Mouse (Mus musculus): ENCODE data around the gene Nradd. TPM values are rescaled to one million over a fixed set of nuclear protein-coding genes. Genes with fewer than 3 reads are reported as not detected.

Nradd gene
- polyA plus RNA-seq, 2 experiments, result 0.67 to 1.5 TPM

DNA sequence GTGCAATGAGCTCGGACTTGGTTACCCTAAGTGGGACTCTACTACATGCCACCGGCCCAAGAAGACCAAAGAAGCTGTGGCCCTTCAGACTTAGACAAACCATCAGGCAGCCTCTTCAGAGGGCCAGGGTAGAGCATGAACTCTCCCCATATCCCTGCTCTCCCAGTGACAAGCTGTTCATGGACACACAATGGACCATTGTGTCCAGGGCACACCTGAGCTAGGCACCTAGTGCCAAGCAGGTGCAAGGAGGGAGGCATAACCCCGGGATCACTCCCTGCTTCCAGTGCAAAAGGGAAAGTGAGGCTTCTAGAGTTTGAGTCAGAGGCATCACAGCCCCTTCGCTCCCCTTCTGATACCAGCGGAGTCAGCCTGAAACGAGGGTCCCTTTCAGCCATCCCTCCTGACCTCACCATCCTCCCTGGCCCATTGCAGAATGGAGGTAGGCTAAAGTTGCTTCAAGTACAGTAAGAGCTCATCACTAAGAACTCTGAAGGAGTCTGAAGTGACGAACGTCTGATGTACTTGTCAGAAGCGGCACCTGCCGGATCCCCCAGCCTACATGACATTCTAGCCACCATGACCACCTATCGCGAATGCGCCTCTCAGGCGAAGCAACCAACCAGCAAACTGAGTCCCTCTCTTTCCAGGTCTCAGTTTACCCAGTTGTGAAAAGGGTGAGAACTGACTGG is 28.9 kb upstream of the Nradd start:
- H3K27ac ChIP-seq, result no peak overlapping the region
- no peaks in the 10 kb centered on the region for H3K36me3 ChIP-seq (replicated peaks; ENCODE audit: control insufficient read depth, insufficient read depth, low read depth)
- peak overlapping the region; percentile 62 to 82 for H3K4me3 ChIP-seq (ENCODE audit: insufficient read depth in 1 of 2, low read depth in 2 of 2, low read length in 2 of 2)
- DNase-seq (ENCODE audit: low read depth in 3 of 3, low spot score in 3 of 3) (no peak), ATAC-seq (ENCODE audit: insufficient read depth) (no peak)
- H3K27me3 ChIP-seq (ENCODE audit: control insufficient read depth, insufficient read depth, low read length), result peaks cover 19% of the 10 kb centered on the region
- no peaks in the 10 kb centered on the region for H3K9me3 ChIP-seq (ENCODE audit: control insufficient read depth, low read length)
- H3K4me2 ChIP-seq (ENCODE audit: low read depth), result peak overlapping the region; percentile 90
- TF ChIP-seq CTCF (IDR thresholded peaks at IDR 0.05; ENCODE audit: low read depth), result no peak
- no peak for TF ChIP-seq EP300 (IDR thresholded peaks at IDR 0.05; ENCODE audit: low read depth)
- WGBS (ENCODE audit: insufficient replicate concordance), result 8% methylated on average over 14 of the region's 14 CpGs
- peak overlapping the region; percentile 69 for H3K9ac ChIP-seq (replicated peaks)
- H3K4me1 ChIP-seq (replicated peaks; ENCODE audit: control insufficient read depth in 2 of 2, insufficient read depth in 2 of 2, low read length in 1 of 2), result peaks cover 25 to 34% of the 10 kb centered on the region in 2 experiments

DNA sequence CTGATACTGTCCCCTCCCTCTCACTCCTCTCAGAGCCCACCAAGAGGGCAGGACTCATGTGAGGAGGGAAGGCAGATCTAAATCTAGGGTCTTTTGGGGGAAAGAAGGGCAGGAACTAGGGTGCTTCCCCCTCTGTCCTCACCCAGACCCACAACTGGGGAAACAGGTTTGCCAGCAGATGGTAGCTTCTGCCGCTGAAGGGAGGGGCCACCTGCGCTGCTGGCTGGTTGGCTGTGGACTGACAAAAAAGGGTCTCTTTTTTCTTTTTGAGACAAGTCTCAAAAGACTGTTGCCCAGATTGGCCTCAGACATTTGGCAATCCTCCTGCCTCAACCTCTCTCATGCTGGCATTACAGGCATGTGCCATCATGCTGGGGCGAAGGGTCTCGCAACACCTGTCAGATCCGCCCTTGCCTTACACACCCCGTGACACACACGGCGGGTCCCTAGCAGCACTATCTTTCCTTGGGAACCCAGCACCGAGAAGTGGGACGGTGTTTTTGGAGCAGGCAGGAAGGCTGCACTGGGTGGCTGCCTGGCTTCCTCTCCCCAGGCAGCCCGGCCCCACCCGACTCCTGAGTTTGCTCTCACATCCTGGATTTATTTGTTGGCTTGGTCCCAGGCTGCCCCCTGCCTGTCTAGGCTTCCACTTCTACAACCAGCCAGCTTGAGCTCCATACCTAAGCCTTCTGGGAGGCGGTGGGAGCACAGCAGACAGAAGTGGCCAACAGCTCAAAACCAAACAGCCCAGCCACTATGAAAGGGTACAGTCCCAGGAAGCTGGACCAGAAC is 27.9 kb upstream of the Nradd start:
- ATAC-seq (ENCODE audit: insufficient read depth), result no peak
- peak overlapping the region; percentile 2 to 62; a peak in 2 of 4 replicates for H3K4me3 ChIP-seq (ENCODE audit: insufficient read depth in 1 of 2, low read depth in 2 of 2, low read length in 2 of 2)
- WGBS (ENCODE audit: insufficient replicate concordance), result 16% methylated on average over 13 of the region's 13 CpGs
- H3K4me1 ChIP-seq (replicated peaks; ENCODE audit: control insufficient read depth in 2 of 2, insufficient read depth in 2 of 2, low read length in 1 of 2), result peaks cover 21 to 28% of the 10 kb centered on the region in 2 experiments
- H3K36me3 ChIP-seq (replicated peaks; ENCODE audit: control insufficient read depth, insufficient read depth, low read depth), result no peaks in the 10 kb centered on the region
- peak; percentile 51; the same call in 1 of the 2 replicates for TF ChIP-seq CTCF (IDR thresholded peaks at IDR 0.05; ENCODE audit: low read depth)
- TF ChIP-seq EP300 (IDR thresholded peaks at IDR 0.05; ENCODE audit: low read depth), result no peak
- no peak overlapping the region for H3K27ac ChIP-seq
- H3K27me3 ChIP-seq (ENCODE audit: control insufficient read depth, insufficient read depth, low read length), result peaks cover 19% of the 10 kb centered on the region
- peak overlapping the region; percentile 90 for H3K4me2 ChIP-seq (ENCODE audit: low read depth)
- H3K9ac ChIP-seq (replicated peaks), result no peak overlapping the region
- no peak for DNase-seq (ENCODE audit: low read depth in 3 of 3, low spot score in 3 of 3)
- H3K9me3 ChIP-seq (ENCODE audit: control insufficient read depth, low read length), result no peaks in the 10 kb centered on the region

DNA sequence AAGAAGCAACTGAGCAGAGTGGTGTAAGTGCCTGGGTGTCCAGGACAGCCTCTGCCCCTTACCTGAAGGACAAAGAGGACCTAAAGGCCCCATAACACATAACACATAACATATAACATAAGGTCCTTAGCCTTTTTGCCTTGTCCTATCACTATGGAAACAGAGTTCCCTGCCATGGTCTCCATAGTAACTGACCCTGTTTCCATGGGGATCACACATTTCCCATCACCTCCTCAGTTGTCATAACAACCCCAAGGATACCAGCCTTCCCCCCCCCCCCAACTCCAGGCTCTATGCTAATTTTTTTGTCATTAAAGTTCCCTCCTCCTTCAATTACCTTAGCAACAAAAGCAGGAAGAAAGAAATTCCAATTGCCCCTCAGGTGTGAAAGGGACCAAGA is 25.5 kb upstream of the Nradd start:
- Histone ChIP-seq H3K4me1 (replicated peaks; ENCODE audit: control insufficient read depth in 2 of 2, insufficient read depth in 2 of 2, low read length in 1 of 2) (peaks cover 8 to 24% of the 10 kb centered on the region in 2 experiments), H3K9me3 (ENCODE audit: control insufficient read depth, low read length) (no peaks in the 10 kb centered on the region)
- ATAC-seq (ENCODE audit: insufficient read depth), result no peak

DNA sequence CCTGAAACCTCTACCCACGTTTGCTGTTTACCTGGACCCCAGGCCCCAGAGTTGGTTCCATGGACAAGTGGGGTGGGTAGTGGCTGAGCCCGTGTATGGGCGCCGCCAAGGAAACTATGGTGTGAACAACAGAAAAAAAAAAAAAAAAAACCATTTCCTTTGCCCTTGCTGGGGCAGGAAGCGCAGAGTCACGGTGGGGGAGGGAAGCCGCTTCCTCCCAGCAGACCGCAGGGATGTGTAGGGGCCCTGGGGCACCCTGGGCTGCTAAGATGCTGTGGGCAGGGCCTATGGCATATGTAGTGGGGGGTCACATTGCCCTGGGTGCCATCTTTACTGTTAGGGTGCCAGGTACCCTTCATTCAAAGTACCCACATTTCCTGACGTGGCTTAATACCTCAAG is 21.0 kb upstream of the Nradd start:
- Histone ChIP-seq H3K27me3 (ENCODE audit: control insufficient read depth, insufficient read depth, low read length) (no peaks in the 10 kb centered on the region), H3K4me3 (ENCODE audit: insufficient read depth in 1 of 2, low read depth in 2 of 2, low read length in 2 of 2) (0 out of 4 replicates have a peak overlapping the region, but pooled peaks of 1 of the 2 experiments have one; percentile 6), H3K4me2 (ENCODE audit: low read depth) (no peak overlapping the region; the same call in 1 of the 2 replicates), H3K36me3 (replicated peaks; ENCODE audit: control insufficient read depth, insufficient read depth, low read depth) (no peaks in the 10 kb centered on the region), H3K9ac (replicated peaks) (no peak overlapping the region), H3K27ac (no peak overlapping the region), H3K9me3 (ENCODE audit: control insufficient read depth, low read length) (no peaks in the 10 kb centered on the region), H3K4me1 (replicated peaks; ENCODE audit: control insufficient read depth in 2 of 2, insufficient read depth in 2 of 2, low read length in 1 of 2) (peaks cover 0 to 7% of the 10 kb centered on the region in 2 experiments; a peak in 2 of 4 replicates)
- 16% methylated on average over 9 of the region's 9 CpGs for WGBS (ENCODE audit: insufficient replicate concordance)
- ATAC-seq (ENCODE audit: insufficient read depth) (0 out of 2 replicates have a peak, but pooled peaks have one; percentile 42), DNase-seq (ENCODE audit: low read depth in 3 of 3, low spot score in 3 of 3) (no peak)
- TF ChIP-seq EP300 (IDR thresholded peaks at IDR 0.05; ENCODE audit: low read depth) (no peak), CTCF (IDR thresholded peaks at IDR 0.05; ENCODE audit: low read depth) (no peak)

More for the DNA sequence above, 25.5 kb upstream of the Nradd start:
- TF ChIP-seq CTCF (IDR thresholded peaks at IDR 0.05; ENCODE audit: low read depth) (no peak), EP300 (IDR thresholded peaks at IDR 0.05; ENCODE audit: low read depth) (no peak)
- DNase-seq (ENCODE audit: low read depth in 3 of 3, low spot score in 3 of 3), result no peak
- Histone ChIP-seq H3K27me3 (ENCODE audit: control insufficient read depth, insufficient read depth, low read length) (peaks cover 19% of the 10 kb centered on the region), H3K4me3 (ENCODE audit: insufficient read depth in 1 of 2, low read depth in 2 of 2, low read length in 2 of 2) (no peak overlapping the region), H3K36me3 (replicated peaks; ENCODE audit: control insufficient read depth, insufficient read depth, low read depth) (no peaks in the 10 kb centered on the region), H3K4me2 (ENCODE audit: low read depth) (no peak overlapping the region), H3K9ac (replicated peaks) (no peak overlapping the region), H3K27ac (no peak overlapping the region)

DNA sequence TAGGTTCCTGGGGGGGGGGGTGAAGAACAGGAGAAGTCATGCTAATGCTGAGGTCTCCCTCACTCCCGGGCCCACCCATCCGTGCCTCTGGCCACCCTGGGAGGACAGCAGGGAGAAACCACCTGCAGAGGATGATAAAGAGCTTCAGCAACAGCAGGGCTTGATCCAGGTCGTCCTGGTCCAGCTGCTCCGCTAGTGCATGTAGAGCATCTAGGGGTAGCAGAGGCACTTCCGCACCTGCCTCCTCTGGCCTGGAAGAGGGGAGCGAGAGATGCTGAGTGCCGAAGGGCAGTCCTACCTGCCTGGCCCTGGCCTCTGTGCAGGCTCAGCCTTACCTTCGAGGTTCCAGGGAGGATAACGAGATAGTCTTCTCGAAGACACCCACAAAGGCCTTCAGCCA is 20.0 kb upstream of the Nradd start:
- Histone ChIP-seq H3K27me3 (ENCODE audit: control insufficient read depth, insufficient read depth, low read length) (no peaks in the 10 kb centered on the region), H3K36me3 (replicated peaks; ENCODE audit: control insufficient read depth, insufficient read depth, low read depth) (no peaks in the 10 kb centered on the region), H3K4me1 (replicated peaks; ENCODE audit: control insufficient read depth in 2 of 2, insufficient read depth in 2 of 2, low read length in 1 of 2) (peaks cover 0 to 7% of the 10 kb centered on the region in 2 experiments; a peak in 2 of 4 replicates), H3K9ac (replicated peaks) (no peak overlapping the region), H3K9me3 (ENCODE audit: control insufficient read depth, low read length) (no peaks in the 10 kb centered on the region), H3K27ac (no peak overlapping the region), H3K4me2 (ENCODE audit: low read depth) (no peak overlapping the region), H3K4me3 (ENCODE audit: insufficient read depth in 1 of 2, low read depth in 2 of 2, low read length in 2 of 2) (no peak overlapping the region)
- WGBS (ENCODE audit: insufficient replicate concordance), result 69% methylated on average over 10 of the region's 10 CpGs
- TF ChIP-seq EP300 (IDR thresholded peaks at IDR 0.05; ENCODE audit: low read depth), result no peak
- no peak for TF ChIP-seq CTCF (IDR thresholded peaks at IDR 0.05; ENCODE audit: low read depth)
- no peak for ATAC-seq (ENCODE audit: insufficient read depth)
- DNase-seq (ENCODE audit: low read depth in 3 of 3, low spot score in 3 of 3), result no peak
